Mouse (Mus musculus): ENCODE data around the gene Nsl1. TPM values are rescaled to one million over a fixed set of nuclear protein-coding genes. Genes with fewer than 3 reads are reported as not detected.

The Nsl1 gene
- total RNA-seq, 2 experiments from 2014 or later: 14.8 to 17.2 TPM

DNA sequence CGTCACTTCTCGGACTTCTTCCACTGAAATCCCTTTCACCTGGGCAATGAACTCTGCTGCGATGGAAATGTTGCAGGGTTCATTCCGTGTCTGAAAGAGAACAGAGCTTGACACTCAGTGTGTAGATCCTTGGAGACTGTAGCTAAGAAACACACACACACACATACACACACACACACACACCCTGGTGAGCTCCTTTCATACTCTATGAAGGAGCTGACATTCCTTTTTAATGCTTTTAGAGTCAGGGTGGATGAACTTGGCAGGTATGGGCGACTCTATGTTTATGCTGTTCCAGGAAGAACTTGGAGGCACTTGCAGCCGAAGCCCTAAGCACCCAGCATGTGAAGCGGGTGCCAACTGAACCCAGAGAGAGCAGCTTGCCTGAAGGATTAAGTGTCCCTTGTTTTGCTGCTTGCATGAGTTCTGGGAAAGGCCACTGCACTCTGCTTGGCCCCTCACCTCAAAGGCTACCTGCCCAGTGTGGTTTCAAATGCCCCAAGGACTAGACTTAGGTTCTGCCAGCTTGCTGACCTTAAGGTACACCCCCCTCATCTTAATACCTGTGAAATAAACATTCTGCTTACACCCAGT lies 16.5 kb upstream of the Nsl1 start:
- ATAC-seq (replicated peaks; ENCODE audit: low FRiP score, low TSS enrichment, poor library complexity, severe bottlenecking): no peak

DNA sequence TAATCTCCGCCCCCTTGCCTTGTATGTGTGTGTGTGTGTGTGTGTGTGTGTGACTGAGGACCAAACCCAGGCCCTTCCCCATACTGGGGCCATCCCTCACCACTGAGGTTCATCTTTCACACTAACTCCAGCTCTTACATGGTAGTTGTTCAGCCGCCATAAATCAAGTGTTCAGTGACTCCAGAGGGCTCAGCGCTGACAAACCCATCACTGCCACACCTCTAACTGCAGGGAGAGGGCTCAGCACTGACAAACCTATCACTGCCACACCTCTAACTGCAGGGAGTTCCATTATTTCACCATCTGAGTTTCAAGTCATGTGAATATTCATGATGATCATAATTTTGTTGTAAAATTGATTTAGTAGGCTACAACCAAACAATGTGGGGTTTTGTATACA lies 9.3 kb upstream of the Nsl1 start:
- ATAC-seq (replicated peaks; ENCODE audit: low FRiP score, low TSS enrichment, poor library complexity, severe bottlenecking): no peak

DNA sequence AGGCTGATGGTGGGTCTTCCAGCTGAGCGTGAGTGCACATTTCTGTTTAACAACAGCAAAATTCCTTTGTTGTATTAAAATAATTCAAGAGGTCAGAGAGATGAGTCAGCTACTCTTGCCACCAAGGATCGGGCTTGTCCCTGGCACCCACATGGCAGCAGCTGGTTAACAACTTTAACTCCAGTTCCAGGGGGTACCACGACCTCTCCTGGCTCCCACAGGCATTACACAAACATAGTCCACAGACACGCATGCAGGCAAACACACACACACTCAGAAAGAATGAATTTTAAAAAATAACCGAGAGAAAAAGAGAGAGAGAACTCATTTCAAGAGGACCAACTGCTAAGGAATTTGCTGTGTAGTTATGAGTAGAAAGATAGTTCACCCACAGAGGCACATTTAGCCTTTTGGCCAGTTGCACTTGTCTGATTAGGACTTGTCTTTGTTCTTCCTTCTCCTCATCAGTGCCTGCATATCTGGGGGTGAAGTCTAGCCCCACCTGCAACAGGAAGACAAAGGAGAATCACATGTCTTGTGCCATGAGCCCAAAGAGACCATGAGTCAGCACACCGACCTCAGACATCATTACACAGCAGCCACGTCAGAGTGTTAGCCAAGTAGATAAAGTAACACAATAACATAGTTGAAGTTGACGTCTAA lies 7.8 kb upstream of the Nsl1 start:
- ATAC-seq (replicated peaks; ENCODE audit: low FRiP score, low TSS enrichment, poor library complexity, severe bottlenecking): peak; percentile 94

DNA sequence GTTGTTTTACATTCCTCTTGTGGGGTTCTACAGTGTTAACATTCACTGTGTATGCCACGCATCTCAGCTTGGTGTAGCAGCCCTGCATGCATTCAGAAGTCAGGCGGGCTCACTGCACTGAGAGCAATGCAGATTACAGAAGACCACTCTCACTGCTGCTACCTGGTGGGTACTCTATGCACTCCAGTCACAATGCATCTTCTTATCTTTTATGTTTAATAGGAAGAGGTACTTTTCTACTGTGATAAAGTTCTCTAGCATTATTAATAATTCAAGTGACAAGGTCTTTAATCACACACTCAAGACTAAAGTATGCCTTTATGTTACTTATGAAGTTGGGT lies 7.3 kb upstream of the Nsl1 start:
- ATAC-seq (replicated peaks; ENCODE audit: low FRiP score, low TSS enrichment, poor library complexity, severe bottlenecking): peak; percentile 90

DNA sequence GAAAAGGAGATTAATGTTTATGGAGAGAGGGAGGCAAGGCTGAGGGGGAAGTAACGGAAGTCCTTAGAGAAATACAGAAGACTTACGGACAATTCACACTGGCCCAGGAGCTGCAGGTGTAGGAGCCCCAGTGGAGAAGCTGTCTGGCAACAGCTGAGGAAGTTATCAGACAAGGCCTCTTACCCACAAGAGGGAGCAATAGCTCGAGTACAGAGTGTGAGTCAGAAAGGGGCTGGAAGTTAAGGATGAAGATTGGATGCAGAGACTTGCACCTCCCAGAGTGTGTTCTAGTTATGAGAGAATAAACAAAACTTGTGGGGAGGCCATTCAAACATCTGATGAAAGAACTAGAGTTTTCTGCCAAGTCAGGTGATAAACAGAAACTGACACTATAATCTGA lies 5.4 kb upstream of the Nsl1 start:
- ATAC-seq (replicated peaks; ENCODE audit: low FRiP score, low TSS enrichment, poor library complexity, severe bottlenecking): no peak

DNA sequence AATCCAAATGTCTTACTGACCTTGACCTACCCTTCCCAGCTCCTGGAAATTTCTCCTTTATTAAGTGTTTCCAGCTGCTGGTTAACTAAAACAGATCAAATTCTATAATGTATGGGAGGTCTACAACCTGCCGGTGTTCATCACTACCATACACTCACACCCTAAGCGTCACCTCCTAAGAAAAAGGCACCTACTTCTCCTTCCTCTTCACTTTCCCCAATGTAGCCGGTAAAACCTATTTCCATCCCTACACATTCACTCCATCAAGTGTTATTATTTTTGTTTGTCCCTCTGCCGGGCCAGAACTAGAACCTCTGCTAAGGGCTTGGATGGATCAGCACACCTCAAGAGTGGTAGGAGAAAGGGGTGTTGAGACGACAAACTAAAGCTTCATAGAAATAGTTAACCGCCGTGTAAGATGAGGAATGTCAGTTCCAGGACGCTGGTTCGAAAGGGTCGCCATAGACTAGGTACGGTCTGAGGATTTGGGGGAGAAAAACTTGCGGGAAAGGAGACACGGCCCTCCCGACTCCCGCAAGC lies 501 bp upstream of the Nsl1 start:
- ATAC-seq (replicated peaks; ENCODE audit: low FRiP score, low TSS enrichment, poor library complexity, severe bottlenecking): no peak

DNA sequence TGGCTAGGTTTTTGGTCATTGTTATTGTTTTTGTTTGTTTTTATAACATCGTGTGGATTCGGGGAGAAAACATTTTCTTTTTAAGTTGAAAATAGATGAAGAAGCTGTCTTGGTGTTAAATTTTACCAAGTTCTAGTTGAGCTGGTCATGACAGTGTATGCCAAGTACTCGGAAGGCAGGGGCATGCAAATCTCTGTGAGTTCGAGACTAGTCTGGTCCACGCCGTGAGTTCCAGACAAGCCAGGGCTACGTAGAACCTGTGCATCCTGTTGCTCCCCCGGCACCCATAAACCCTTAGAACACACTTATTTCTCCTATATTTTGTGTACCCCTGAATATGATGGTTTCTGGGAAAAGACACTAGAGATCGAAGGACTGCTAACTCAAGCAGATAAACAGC lies 888 bp downstream of the Nsl1 start:
- ATAC-seq (replicated peaks; ENCODE audit: low FRiP score, low TSS enrichment, poor library complexity, severe bottlenecking): no peak

DNA sequence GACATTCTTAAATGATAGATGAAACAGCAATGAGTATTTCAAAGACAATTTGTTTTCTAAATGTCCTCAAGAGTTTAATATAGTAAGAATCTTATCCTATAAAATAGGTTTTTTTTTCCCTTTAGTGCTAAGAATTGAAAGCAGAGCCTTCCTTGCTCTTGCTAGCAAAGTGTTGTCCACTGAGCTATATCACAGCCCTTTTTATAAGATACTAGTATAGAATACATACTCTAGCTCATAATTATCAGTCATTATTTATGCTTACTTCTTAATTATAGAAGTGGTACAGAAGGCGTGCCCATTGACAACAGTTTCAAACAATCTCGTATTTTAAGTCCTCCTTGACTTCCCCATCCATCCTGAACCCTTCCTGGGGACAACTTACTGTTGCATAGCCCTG lies 1.7 kb downstream of the Nsl1 start:
- no peak for ATAC-seq (replicated peaks; ENCODE audit: low FRiP score, low TSS enrichment, poor library complexity, severe bottlenecking)

DNA sequence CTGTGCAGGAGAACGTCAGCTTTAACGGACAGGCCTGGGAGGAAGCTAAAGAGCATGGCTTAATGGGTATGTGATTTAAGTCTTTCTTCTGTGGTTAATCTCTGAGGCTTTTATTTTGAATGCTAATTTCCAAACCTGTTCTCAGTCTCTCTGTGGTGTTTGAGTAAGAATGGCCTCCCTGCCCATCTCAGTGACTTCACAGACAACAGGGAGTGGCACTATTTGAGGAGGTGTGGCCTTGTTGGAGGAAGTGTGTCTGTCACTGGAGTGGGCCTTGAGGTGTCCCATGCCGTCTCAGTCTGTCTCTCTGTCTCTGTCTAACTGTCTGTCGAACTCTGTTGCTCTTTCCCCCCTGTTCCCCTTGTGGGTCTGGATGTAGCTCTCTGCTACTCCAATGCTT lies 2.4 kb downstream of the Nsl1 start:
- ATAC-seq (replicated peaks; ENCODE audit: low FRiP score, low TSS enrichment, poor library complexity, severe bottlenecking): no peak

DNA sequence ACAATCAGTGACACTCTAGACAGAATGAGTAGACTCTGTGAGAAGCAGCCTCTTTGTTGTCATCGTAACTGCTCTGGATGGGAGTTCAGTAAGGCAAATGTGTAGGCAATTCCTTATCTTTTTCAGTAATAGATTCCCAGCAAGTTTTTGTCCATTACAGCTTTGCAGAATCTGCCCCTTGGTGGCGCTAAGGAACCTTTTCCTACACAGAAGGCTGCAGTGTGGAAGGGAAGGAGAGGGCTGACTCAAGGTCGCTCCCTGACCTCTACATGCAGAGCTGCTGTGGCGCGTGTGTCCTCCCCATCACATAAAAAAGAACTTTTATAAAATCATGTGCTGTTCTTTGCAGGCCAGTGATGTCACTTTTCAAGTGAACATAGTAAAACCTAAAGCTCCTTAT lies 5.6 kb downstream of the Nsl1 start:
- ATAC-seq (replicated peaks; ENCODE audit: low FRiP score, low TSS enrichment, poor library complexity, severe bottlenecking): no peak

DNA sequence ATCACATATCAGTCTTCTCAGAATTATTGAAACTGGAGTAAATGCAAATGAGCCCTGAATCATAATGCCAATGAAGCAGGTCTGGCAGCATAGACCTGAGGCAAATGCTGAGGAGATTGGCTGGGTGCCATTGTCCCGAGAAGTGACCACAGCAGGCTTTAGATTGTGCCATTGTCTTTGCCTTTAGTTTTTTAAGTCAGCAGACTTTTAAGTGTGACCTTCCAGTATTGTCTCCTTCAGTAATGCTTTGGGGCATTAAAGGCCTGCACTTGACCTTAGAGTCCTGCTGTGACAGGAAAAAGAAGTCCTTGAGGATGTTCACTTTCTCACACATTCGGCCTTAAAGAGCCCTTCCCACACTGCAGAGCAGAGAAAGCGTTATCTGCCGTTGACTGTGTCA lies 7.4 kb downstream of the Nsl1 start:
- no peak for ATAC-seq (replicated peaks; ENCODE audit: low FRiP score, low TSS enrichment, poor library complexity, severe bottlenecking)

DNA sequence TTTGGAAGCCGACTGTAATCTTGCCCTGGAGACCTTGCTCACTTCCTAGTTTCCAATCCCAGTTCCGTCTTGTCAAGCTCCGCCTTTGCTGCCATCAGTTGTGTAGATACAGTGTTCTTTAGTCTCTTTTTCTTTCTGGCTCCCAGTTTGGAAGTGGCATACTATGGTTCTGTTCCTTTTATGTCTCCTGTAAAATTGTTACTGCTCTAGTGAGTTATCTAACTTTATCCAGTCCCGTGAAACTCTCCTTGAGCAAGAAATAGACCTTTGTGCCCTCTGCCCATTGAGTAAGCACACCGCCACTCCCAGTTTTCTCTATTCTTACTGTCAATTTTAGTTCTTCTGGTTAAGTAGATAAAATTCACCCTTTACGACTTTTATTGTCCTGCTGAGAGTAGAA lies 8.8 kb downstream of the Nsl1 start:
- ATAC-seq (replicated peaks; ENCODE audit: low FRiP score, low TSS enrichment, poor library complexity, severe bottlenecking): no peak

DNA sequence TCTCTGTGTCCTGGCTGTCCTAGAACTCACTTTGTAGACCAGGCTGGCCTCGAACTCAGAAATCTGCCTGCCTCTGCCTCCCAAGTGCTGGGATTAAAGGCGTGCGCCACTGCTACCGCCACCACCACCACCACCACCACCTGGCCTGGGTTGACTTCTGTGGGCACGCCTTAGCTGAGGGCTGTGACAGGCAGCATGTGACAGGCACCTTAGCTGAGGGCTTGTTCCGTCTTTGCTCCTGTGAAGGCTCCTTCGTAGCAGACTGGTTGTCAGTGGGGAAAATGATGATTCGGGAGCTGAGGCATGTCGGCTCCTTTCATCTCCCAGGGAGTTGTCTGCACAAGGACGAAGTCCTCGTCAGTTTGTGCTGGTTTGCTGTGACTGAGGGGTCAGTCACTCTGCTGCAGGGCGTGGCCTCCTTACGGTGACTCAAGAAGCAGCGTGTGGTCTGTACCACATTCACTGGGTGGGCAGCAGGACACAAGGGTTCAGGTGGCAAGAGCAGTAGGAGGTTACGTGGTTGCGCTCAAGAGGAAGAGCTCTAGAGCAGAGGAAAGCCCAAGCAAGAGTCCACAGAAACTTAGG lies 9.6 kb downstream of the Nsl1 start:
- ATAC-seq (replicated peaks; ENCODE audit: low FRiP score, low TSS enrichment, poor library complexity, severe bottlenecking): no peak

DNA sequence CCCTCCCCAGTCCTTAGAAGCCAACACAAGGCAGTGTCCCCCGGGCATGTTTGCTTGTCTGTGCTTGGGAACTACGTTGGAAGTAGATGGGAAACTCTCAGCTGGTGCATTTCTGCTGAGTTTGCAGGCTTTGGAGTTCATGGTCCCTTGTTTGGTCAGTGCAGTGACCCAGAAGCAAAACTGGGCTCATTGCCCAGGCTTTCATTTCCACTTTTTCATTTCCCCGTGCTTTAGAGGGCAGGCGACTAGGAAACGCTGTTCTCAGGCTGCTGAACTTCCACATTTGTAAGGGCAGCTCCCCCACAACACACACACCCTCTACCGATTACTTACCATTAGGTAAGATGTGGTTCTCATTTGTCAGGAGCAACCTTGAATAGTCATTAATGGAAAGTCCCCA lies 10.2 kb downstream of the Nsl1 start:
- ATAC-seq (replicated peaks; ENCODE audit: low FRiP score, low TSS enrichment, poor library complexity, severe bottlenecking): no peak

DNA sequence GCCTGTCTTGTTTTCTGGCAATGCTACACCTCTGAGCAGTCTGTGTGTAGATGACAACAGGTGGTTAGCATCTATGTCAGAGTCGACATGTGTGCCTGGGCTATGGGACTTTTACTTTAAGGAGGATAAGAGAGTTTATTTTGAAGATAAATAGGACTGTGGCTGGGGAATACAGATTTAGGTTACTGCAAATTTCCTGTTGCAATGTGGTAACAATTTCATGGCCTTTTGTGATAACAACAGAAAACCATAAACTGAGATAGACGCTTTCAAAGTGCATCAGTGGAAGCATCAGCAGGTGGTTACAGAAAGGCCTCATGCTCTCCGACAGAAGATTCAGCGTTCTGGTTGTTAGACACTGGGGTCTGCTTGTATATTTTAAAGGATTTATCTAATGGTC lies 10.7 kb downstream of the Nsl1 start:
- ATAC-seq (replicated peaks; ENCODE audit: low FRiP score, low TSS enrichment, poor library complexity, severe bottlenecking): peak; percentile 36

DNA sequence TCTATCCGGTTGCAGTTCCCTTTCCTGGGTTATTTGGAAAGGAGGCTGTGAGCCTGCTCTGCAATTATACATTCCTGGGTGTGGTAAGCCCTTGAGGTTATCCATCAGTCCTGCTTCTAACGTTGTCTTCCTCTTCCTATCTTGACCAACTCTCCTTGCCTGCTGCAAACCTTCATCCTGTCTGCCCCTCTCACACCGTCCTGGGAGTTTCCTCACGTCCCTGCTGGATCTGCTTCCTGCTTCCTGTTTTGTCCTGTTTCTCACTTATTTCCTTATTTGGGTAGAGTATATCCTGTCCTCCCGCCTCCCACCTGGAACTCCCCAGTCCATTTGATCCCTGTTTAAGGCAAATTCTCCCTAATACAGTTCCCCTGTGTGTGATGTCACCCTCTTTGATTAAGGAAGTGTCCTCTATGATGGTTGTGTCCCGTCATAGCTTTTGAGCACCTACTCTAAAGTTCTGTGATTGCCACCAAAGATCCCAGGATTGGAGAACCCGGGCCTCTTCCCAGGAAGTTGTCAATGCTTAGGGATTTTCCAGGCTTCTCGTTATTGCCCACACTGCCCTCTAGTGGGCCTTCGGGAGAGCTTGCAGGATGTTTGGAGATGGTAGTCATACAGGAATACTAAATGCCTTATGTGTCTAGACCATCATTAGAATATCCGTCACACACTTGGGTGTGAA lies 12.5 kb downstream of the Nsl1 start:
- ATAC-seq (replicated peaks; ENCODE audit: low FRiP score, low TSS enrichment, poor library complexity, severe bottlenecking): no peak

DNA sequence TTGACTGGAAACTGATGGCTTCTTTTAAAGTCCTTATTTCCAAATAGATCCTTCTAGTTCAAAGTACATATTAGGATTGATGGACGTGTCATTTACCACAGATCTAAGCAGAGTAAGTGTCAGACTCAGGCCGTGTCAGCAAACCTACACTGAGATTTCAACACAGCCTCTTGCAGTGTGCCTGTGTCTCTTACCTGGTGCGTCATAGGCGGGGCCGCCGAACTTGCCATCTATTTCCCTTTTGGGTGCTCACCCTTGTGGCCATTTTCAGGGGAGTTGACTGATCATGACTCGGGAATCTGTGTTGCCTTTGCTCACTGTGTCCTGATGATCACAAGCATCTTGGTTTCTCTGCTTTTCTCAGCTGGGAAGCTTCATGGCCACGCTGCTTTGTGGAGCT lies 20.4 kb downstream of the Nsl1 start:
- ATAC-seq (replicated peaks; ENCODE audit: low FRiP score, low TSS enrichment, poor library complexity, severe bottlenecking): no peak

DNA sequence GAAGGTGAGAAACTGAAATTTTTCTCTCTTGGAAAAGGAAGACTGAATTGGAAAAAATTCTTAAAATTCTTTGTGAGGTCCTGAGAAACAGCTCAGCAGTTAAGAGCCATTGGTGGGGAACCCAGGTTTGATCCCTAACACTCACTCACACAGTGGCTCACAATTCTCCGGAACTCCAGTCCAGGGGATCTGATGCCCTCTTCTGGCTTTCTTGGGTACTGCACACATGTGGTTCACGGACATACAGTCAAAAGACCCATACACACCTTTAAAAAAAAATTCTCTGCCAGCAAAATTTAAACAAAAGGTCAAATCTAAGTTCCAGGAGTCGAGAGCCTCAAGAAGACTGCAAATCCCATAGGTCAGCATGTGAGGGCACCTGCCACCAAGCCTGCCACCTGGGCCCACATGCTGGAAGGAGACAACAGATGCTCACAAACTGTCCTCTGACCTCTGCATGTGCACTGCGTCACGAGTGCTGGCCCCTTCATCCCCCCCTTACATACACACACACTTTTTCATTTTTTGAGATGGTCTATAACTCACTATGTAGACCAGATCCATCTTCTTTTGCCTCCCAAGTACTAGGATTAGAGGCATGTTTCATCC lies 22.2 kb downstream of the Nsl1 start:
- 0 out of 2 replicates have a peak, but pooled peaks have one; percentile 49 for ATAC-seq (replicated peaks; ENCODE audit: low FRiP score, low TSS enrichment, poor library complexity, severe bottlenecking)

DNA sequence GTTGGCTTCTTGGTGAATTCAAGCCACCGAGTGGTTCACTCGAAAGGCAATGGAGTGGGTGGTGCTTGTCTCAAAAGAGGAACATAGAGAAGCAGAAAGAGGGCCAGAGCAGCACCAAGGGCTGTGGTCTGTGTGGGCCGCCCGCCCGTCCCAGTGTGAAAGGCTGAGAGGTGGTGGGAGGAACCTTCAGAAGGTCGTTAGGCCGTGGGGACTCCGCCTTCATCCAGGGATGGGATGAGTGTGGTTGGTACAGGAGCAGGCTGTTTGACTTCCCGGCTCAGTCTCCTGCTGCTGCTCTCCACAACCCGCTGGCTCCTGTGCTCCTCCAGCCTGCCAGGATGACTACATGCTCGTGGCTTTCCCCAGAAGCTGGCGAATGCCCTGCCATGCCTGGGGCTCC lies 22.8 kb downstream of the Nsl1 start:
- peak; percentile 37 for ATAC-seq (replicated peaks; ENCODE audit: low FRiP score, low TSS enrichment, poor library complexity, severe bottlenecking)

DNA sequence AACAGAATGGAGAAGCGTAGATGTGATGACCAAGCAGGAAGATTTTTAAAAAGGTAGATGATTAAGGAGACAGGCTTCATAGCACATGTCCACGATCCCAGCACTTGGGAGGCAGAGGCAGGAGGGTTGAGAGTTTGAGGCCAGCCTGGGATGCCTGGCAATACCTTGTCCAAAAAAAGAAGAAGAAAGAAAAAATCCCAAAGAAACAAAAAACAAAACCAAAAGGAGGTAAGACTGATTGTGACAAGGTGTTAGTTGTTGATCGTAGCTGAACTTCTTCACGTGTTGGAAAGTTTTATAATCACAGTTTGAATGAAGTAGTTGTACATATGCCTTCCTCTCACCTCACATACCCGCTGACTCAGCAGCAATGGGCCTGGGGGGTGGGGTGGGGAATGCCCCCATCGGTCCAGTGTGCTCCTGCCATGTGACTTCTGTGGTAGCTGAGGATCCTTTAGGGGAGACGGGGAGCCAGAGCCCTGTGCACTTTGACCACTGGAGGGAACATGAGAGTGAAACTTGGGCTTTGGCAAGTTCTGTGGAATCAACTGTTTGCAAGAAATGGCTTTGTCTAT lies 23.6 kb downstream of the Nsl1 start:
- no peak for ATAC-seq (replicated peaks; ENCODE audit: low FRiP score, low TSS enrichment, poor library complexity, severe bottlenecking)
